Mouse (Mus musculus): ENCODE data around the gene Gm28305.

GRCm38 (mm10) chr9:104107482-104107881 lies 67.0 kb downstream of the Gm28305 start:
- TF ChIP-seq CTCF (IDR thresholded peaks at IDR 0.05; ENCODE audit: low read depth) (no peak), EP300 (IDR thresholded peaks at IDR 0.05; ENCODE audit: low read depth) (no peak)
